Comparison of ENCODE assay signal across 10 mouse cellular contexts in the genomic region with DNA sequence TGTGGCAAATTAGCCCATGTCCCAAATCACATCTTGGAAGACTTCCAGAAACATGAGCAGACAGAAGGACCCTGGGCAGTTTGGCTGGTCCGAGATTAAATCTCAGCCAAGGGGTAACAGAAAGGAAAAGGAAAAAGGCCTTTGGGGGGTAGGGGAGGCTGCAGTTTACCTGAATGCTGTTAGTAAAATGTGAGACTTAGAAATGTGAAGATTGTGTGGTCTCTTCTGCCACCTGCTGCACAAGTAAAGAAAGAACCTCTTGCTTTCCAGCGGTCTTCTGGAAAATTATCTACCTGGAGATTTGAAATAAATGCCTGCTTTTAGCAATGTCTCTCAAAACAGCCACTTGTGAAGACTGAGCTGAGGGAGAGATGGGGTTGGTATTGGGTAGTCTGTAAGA. TPM values are rescaled to one million over a fixed set of nuclear protein-coding genes. Genes with fewer than 3 reads are reported as not detected.
A peak's percentile ranks its signal among the peaks of the same experiment; 100 is the strongest.
DNase-seq lines count a peak whose midpoint lies in the region; ATAC-seq and TF ChIP-seq lines count a peak whose summit lies in the region.
"Had no signal": no experiment of that assay in that cellular context is flagged by ENCODE, and none has a peak within 500 bp of the region (broad histone marks: within the 10 kb centered on the region; RNA-seq: fewer than 3 reads in every experiment).

No protein-coding gene starts in this region.

- no peak overlapping the region for H3K27ac ChIP-seq in layer of hippocampus, adult 2 months
- H3K27ac ChIP-seq: embryonic facial prominence, embryonic 12.5 days had no signal

- peak; percentile 72 for DNase-seq in CD4-positive, CD25-positive, alpha-beta regulatory T cell, adult 2 months (ENCODE audit: low read depth, low spot score)
- peak; percentile 12 to 55 for DNase-seq in layer of hippocampus, adult 2 months (ENCODE audit: low spot score in 2 of 2)
- no peak for DNase-seq in layer of hippocampus, adult 9-11 months
- DNase-seq in Muller cell, postnatal 12 days (ENCODE audit: inconsistent ontology term): peak; percentile 32
- DNase-seq in kidney, postnatal 4 days: peak; percentile 41 to 50
- no peak for DNase-seq in c-Kit-positive CD71-positive TER-119-positive erythroid progenitor cells, embryonic 14.5 days (ENCODE audit: low spot score)

- TF ChIP-seq CTCF in layer of hippocampus, adult 2 months (conservative IDR thresholded peaks at IDR 0.05): peak; percentile 81

- H3K4me3 ChIP-seq in layer of hippocampus, adult 2 months: no peak overlapping the region
- H3K4me3 ChIP-seq: embryonic facial prominence, embryonic 12.5 days had no signal

- ATAC-seq in CD4-positive, CD25-positive, alpha-beta regulatory T cell, adult 4 months: no peak
- no peak for ATAC-seq in erythroblast, adult 5-6 weeks (replicated peaks; ENCODE audit: low FRiP score, poor library complexity, severe bottlenecking)

RNA-seq across cellular contexts. Expression of a gene that starts 2.4 kb away (rescaled TPM):
- 100 to 1,000 TPM; 104 to 120 TPM for polyA plus RNA-seq in CD4-positive, CD25-positive, alpha-beta regulatory T cell, adult 4 months (2017; shearing (Covaris generic))
- total RNA-seq in layer of hippocampus, adult 2 months (2021): 10 to 100 TPM; 36.5 to 42.5 TPM
- total RNA-seq in erythroblast, adult 5-6 weeks (2015; ENCODE audit: low replicate concordance): 16.3 and 20.5 TPM in 2 replicates
- 15.8 and 19.4 TPM in 2 replicates for total RNA-seq in erythroblast, adult 5-6 weeks (2017; ENCODE audit: low replicate concordance)

RNA-seq across cellular contexts. Expression of a gene that starts 23.7 kb away (rescaled TPM):
- 1 to 10 TPM; 6.1 to 7.4 TPM for polyA plus RNA-seq in CD4-positive, CD25-positive, alpha-beta regulatory T cell, adult 4 months (2017; shearing (Covaris generic))
- total RNA-seq in layer of hippocampus, adult 2 months (2021): 10 to 100 TPM; 25.3 to 25.9 TPM
- total RNA-seq in erythroblast, adult 5-6 weeks (2015; ENCODE audit: low replicate concordance): 21.5 TPM in 1 of 2 replicates, not detected in the other
- 2.4 and 3.7 TPM in 2 replicates for total RNA-seq in erythroblast, adult 5-6 weeks (2017; ENCODE audit: low replicate concordance)

RNA-seq across cellular contexts. Expression of a gene that starts 24.1 kb away (rescaled TPM):
- 1 to 10 TPM in 1 of 2 experiments, under 1 TPM in 1; 0.15 to 2.1 TPM for polyA plus RNA-seq in CD4-positive, CD25-positive, alpha-beta regulatory T cell, adult 4 months (2017; shearing (Covaris generic))
- 1 to 10 TPM; 3.8 to 3.9 TPM for total RNA-seq in layer of hippocampus, adult 2 months (2021)
- total RNA-seq in erythroblast, adult 5-6 weeks (2015; ENCODE audit: low replicate concordance): 0.84 and 1.7 TPM in 2 replicates
- 0.17 and 2.0 TPM in 2 replicates for total RNA-seq in erythroblast, adult 5-6 weeks (2017; ENCODE audit: low replicate concordance)

RNA-seq across cellular contexts. Expression of a gene that starts 30.2 kb away (rescaled TPM):
- polyA plus RNA-seq in CD4-positive, CD25-positive, alpha-beta regulatory T cell, adult 4 months (2017; shearing (Covaris generic)): not detected
- total RNA-seq in layer of hippocampus, adult 2 months (2021): not detected
- not detected in 2 replicates for total RNA-seq in erythroblast, adult 5-6 weeks (2015; ENCODE audit: low replicate concordance)
- not detected in 2 replicates for total RNA-seq in erythroblast, adult 5-6 weeks (2017; ENCODE audit: low replicate concordance)
- total RNA-seq: neutrophil, adult 5-6 weeks had no signal
- polyA plus RNA-seq: embryonic facial prominence, embryonic 12.5 days had no signal

RNA-seq across cellular contexts. Expression of a gene that starts 36.6 kb away (rescaled TPM):
- polyA plus RNA-seq in CD4-positive, CD25-positive, alpha-beta regulatory T cell, adult 4 months (2017; shearing (Covaris generic)): under 1 TPM in 1 of 2 experiments, not detected in 1; 0.48 TPM
- total RNA-seq in layer of hippocampus, adult 2 months (2021): not detected
- not detected in 2 replicates for total RNA-seq in erythroblast, adult 5-6 weeks (2015; ENCODE audit: low replicate concordance)
- not detected in 2 replicates for total RNA-seq in erythroblast, adult 5-6 weeks (2017; ENCODE audit: low replicate concordance)

Comparison
In these comparisons a context has a peak if more than half of its experiments do, and no peak if none do; other contexts are left out.
1. DNase-seq: peak in CD4-positive, CD25-positive, alpha-beta regulatory T cell, adult 2 months (single experiment), layer of hippocampus, adult 2 months (2 of 2), Muller cell, postnatal 12 days (single experiment) and kidney, postnatal 4 days (2 of 2); none in layer of hippocampus, adult 9-11 months (single experiment) and c-Kit-positive CD71-positive TER-119-positive erythroid progenitor cells, embryonic 14.5 days (single experiment).